Mouse (Mus musculus) intestine, postnatal 0 days (tissue): ENCODE measurements around the gene Kcnn1. TPM values are rescaled to one million over a fixed set of nuclear protein-coding genes. Genes with fewer than 3 reads are reported as not detected.
A peak's percentile ranks its signal among the peaks of the same experiment; 100 is the strongest.

ENCODE experiments used
- ATAC-seq: fragments of 200-750 bp; cut with Nextera tagmentation; 2 replicates; pipeline ENCODE4 v1.8.0; 2017; ENCODE audit warnings: mild to moderate bottlenecking, moderate TSS enrichment, moderate library complexity
- H3K27ac ChIP-seq: fragments of 300-500 bp; sonication (generic); 2 replicates; pipeline ENCODE4 v1.5.1; 2014; ENCODE audit warnings: mild to moderate bottlenecking, low read depth, low read length, moderate library complexity
- H3K27me3 ChIP-seq: fragments of 300-500 bp; sonication (generic); replicated peaks from 2 replicates; pipeline ENCODE4 v1.6.1; 2014; ENCODE audit warnings: low read length, mixed read lengths; ENCODE audit not compliant: control insufficient read depth, insufficient read depth
- H3K36me3 ChIP-seq: fragments of 300-500 bp; sonication (generic); 2 replicates; pipeline ENCODE4 v1.6.1; 2014; ENCODE audit warnings: mild to moderate bottlenecking, moderate library complexity; ENCODE audit not compliant: control insufficient read depth, insufficient read depth
- H3K4me1 ChIP-seq: fragments of 300-500 bp; sonication (generic); replicated peaks from 2 replicates; pipeline ENCODE4 v1.6.1; 2014; ENCODE audit warnings: antibody characterized with exemption, low read length, mixed read lengths; ENCODE audit not compliant: control insufficient read depth, insufficient read depth
- H3K4me2 ChIP-seq: fragments of 300-500 bp; sonication (generic); replicated peaks from 2 replicates; pipeline ENCODE4 v1.6.1; 2014; ENCODE audit warnings: low read depth, mild to moderate bottlenecking, moderate library complexity
- H3K4me3 ChIP-seq: fragments of 300-500 bp; sonication (generic); 2 replicates; pipeline ENCODE4 v1.5.1; 2014; ENCODE audit warnings: low read depth, low read length
- H3K9ac ChIP-seq: fragments of 300-500 bp; sonication (generic); 2 replicates; pipeline ENCODE4 v1.6.1; 2014; ENCODE audit warnings: mild to moderate bottlenecking, low read depth, low read length
- H3K9me3 ChIP-seq: fragments of 300-500 bp; sonication (generic); 2 replicates; pipeline ENCODE4 v1.6.1; 2016; ENCODE audit warnings: mixed run types; ENCODE audit not compliant: control insufficient read depth
- CTCF ChIP-seq: sonication (generic); IDR thresholded peaks from 2 replicates; pipeline ENCODE4 v1.5.1; 2016; ENCODE audit warnings: low read depth, mild to moderate bottlenecking, control low read depth, antibody characterized with exemption, moderate library complexity
- WGBS: fragments of 180-500 bp; shearing (Covaris S2); extraction: QIAGEN DNeasy Blood & Tissue Kit; methylation state at CpG from one replicate; pipeline ENCODE4 v1.1.7; 2014; 5-methylcytosine and 5-hydroxymethylcytosine counted together
- polyA plus RNA-seq: library from polyadenylated mRNA; unstranded; fragments of >200 nt; fragmentation: Nextera tagmentation; extraction: Ambion mirVana; gene quantifications from 2 replicates; pipeline ENCODE4 v1.2.1, GENCODE M21; 2015

The Kcnn1 gene
- polyA plus RNA-seq, 1 experiment from 2014 or later, result 0.30 TPM

DNA sequence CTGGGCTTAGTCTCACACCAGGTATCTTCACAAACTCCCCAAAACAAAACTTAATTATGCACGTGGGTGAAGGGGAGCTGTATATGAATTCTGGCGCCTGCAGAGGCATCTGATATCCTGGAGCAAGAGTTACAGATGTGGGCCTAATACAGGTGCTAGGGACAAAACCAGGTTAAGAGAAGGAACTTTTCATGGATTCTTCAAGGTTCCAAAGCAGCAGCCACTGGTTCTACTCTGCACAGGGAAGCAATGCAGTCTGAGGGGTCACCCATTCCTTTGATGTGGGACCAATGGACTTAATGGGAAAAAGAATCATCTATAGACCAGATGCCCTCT, 31.3 kb upstream of the Kcnn1 start:
- H3K36me3 ChIP-seq, result peaks cover 22% of the 10 kb centered on the region
- H3K4me3 ChIP-seq, result no peak overlapping the region
- 0 out of 2 replicates have a peak, but pooled peaks cover 3% of the 10 kb centered on the region for H3K4me1 ChIP-seq
- 61% methylated on average over 2 of the region's 2 CpGs for WGBS
- H3K27me3 ChIP-seq, result peaks cover 24% of the 10 kb centered on the region
- H3K9me3 ChIP-seq, result no peaks in the 10 kb centered on the region
- H3K27ac ChIP-seq, result no peak overlapping the region
- H3K9ac ChIP-seq, result no peak overlapping the region
- no peak for ATAC-seq
- TF ChIP-seq CTCF, result no peak
- no peak overlapping the region for H3K4me2 ChIP-seq

DNA sequence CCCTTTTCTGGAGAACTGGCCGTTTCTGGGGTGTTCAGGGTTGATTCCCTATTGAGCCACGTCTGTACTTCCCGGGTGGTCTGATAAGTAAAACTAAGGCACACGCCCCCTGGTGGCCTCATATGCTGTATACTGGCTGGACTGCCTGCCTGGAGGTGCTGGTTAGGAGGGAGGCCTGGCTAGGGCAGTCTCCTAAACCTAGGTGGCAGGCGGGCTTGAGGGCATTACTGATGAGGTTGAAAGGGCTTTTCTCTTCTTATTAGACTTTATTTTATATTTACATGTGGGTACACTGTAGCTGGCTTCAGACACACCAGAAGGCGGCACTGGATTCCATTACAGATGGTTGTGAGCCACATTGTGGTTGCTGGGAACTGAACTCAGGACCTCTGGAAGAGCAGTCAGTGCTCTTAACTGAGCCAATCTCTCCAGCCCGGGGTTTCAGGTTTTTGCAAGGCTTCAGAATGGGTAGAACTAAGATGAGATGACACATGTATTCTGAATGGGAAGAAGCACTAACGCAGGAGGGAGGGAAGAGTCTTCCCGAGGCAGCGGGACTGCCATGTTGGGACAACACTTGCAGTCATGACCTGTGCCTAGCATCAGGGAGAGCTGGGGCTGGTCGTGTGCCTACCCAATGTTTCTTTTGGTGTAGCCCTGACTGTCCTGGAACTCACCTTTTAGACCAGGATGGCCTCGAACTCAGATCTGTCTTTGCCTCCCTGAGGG, 30.8 kb upstream of the Kcnn1 start:
- no peaks in the 10 kb centered on the region for H3K9me3 ChIP-seq
- no peak for ATAC-seq
- H3K27me3 ChIP-seq, result peaks cover 24% of the 10 kb centered on the region
- H3K4me3 ChIP-seq, result no peak overlapping the region
- H3K9ac ChIP-seq, result no peak overlapping the region
- 0 out of 2 replicates have a peak, but pooled peaks cover 3% of the 10 kb centered on the region for H3K4me1 ChIP-seq
- H3K4me2 ChIP-seq, result no peak overlapping the region
- peaks cover 22% of the 10 kb centered on the region for H3K36me3 ChIP-seq
- peak; percentile 82 for TF ChIP-seq CTCF
- 37% methylated on average over 12 of the region's 12 CpGs for WGBS
- H3K27ac ChIP-seq, result no peak overlapping the region

DNA sequence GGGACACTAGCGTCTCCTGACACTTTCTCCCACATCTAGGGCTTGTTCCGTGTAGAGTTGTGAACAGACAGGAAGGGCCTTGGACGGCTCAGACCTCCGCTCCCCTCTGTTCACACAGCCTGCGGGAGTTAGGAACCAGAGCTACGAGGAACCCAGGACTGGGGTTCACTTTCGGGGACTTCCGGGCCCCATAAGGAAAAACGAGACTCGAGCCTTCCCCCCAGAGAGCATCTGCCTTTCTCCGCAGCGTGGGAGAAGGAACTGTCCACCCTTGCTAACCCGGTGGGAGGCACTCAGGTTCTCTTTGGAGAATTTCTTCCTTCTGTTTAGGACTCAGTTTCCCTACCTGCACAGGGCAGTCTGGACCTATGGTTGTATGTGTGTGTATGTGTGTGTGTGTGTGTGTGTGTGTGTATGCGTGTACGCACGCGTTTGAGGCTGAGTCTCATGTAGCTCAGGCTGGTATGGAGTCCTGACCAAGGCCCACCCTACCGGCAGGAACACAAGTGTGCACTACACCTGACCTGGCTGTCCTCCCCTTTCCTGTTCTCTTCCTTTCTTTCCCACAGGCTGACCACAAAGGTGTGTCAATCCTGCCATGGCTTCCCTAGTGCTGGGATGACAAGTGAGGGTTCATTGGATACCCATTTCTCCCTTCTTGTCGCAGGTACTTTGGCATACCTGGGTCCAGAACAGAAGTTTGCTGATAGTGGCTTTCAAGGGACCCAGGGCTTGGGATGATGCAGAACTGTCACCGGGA, 30.0 kb upstream of the Kcnn1 start:
- 0 out of 2 replicates have a peak, but pooled peaks cover 3% of the 10 kb centered on the region for H3K4me1 ChIP-seq
- peak overlapping the region; percentile 66 for H3K4me2 ChIP-seq
- ATAC-seq, result no peak
- H3K27ac ChIP-seq, result no peak overlapping the region
- H3K9ac ChIP-seq, result no peak overlapping the region
- peak overlapping the region; percentile 34 for H3K4me3 ChIP-seq
- no peaks in the 10 kb centered on the region for H3K9me3 ChIP-seq
- 29% methylated on average over 20 of the region's 20 CpGs for WGBS
- H3K36me3 ChIP-seq, result peaks cover 22% of the 10 kb centered on the region
- no peak for TF ChIP-seq CTCF
- H3K27me3 ChIP-seq, result peaks cover 24% of the 10 kb centered on the region

DNA sequence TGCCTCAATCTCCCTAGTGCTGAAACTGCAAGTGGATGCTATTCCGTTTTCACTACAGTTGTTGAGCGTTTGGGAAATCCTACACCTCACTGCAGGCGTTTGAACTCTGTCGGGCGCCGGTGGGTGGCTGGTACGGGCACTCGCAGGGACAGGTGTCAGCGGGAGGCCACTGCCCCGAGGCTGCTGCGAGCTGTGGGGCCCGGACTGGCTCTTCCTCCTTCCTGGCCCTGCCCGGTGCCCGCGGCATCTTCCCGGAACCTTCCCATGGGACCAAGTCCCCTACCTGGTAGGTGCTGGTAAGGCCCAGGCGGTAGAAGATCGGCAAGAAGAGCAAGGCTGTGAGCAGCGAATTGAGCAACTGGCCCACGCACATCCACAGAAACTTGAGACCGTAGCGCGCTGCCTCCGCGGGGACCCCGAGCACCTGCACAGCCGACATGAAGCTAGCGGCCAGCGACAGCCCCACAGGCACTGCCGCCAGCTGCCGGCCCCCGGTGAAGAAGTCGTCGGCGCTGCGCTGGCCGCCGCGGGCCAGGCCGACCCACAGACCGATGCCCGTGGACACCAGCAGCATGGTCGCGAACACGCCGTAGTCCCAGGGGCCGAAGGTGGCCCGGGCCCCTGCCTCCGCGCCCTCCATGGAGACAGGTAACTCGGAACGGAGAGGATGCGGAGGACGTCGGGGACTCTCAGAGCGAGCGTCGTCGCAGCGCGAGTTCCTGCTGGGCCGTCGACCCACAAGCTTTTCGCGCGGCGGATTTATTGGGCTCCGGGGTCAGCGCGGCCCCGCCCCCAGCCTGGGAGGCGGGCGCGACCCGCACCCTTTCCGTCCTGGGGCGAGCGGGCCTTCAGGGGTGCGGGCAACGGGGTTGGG, 29.2 kb upstream of the Kcnn1 start, which contains the start of gene Slc5a5:
TSS of gene Slc5a5 (minus strand) at position 736 of the 874 bp plus-strand sequence.
- H3K9ac ChIP-seq, result no peak within 1 kb of the TSS
- H3K4me3 ChIP-seq, result peak within 1 kb of the TSS; percentile 34
- no peak for ATAC-seq
- H3K4me2 ChIP-seq, result peak within 1 kb of the TSS; percentile 66
- no peaks in the 10 kb centered on the region for H3K9me3 ChIP-seq
- peaks cover 22% of the 10 kb centered on the region for H3K36me3 ChIP-seq
- 4% methylated on average over 78 of the region's 80 CpGs for WGBS
- 0 out of 2 replicates have a peak, but pooled peaks cover 3% of the 10 kb centered on the region for H3K4me1 ChIP-seq
- TF ChIP-seq CTCF, result no peak
- peaks cover 24% of the 10 kb centered on the region for H3K27me3 ChIP-seq
- H3K27ac ChIP-seq, result no peak within 1 kb of the TSS

DNA sequence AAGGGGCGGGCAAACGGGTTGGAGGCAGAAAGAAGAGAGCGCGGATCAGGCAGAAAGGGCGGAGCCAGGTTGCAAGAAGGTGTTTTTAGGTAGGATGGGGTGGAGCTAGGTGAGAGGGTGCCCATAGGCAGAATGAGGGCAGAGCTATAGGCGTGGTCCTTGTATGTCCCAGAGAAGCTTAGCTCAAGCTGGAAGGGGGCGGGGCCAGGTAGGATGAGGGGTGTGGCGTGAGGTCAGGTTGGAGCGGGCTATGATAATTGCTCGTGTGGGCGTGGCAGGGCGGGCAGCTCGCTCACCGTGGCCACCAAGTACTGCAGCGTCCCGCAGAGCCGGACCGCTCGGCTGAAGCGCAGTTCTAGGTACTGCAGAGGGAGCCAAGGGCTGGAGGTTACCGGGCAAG, 28.3 kb upstream of the Kcnn1 start:
- WGBS, result 8% methylated on average over 21 of the region's 21 CpGs
- Histone ChIP-seq H3K27ac (no peak overlapping the region), H3K9ac (no peak overlapping the region)

DNA sequence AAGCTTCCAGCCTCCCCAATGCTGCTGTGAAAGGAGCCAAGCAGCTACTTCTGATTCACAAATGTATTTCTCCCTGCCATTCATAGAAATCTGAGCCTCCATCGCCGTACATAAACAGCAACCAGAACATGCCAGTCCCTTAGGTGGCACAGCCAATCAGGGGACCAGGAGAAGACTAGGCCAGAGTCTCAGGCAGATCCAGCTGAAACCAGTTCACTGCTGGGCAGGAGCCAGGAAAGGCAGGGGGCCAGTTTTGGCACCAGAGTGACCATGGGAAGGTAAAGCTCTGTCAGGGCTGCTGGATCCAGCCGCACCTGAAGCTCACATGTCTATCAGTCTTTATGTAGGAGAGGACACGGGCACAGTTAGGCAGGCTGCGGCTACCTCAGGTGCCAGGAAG, 27.6 kb upstream of the Kcnn1 start:
- no peak for TF ChIP-seq CTCF
- no peak overlapping the region for H3K4me2 ChIP-seq
- WGBS, result 94% methylated on average over 5 of the region's 5 CpGs
- no peak overlapping the region for H3K4me3 ChIP-seq
- H3K27ac ChIP-seq, result no peak overlapping the region
- H3K9me3 ChIP-seq, result no peaks in the 10 kb centered on the region
- ATAC-seq, result no peak
- peaks cover 19% of the 10 kb centered on the region for H3K36me3 ChIP-seq
- H3K4me1 ChIP-seq, result 0 out of 2 replicates have a peak, but pooled peaks cover 3% of the 10 kb centered on the region
- peaks cover 24% of the 10 kb centered on the region for H3K27me3 ChIP-seq
- no peak overlapping the region for H3K9ac ChIP-seq

More for the DNA sequence above, 28.3 kb upstream of the Kcnn1 start:
- 0 out of 2 replicates have a peak, but pooled peaks cover 3% of the 10 kb centered on the region for H3K4me1 ChIP-seq
- peaks cover 22% of the 10 kb centered on the region for H3K36me3 ChIP-seq
- no peak for TF ChIP-seq CTCF
- H3K4me3 ChIP-seq, result peak overlapping the region; percentile 34
- H3K4me2 ChIP-seq, result peak overlapping the region; percentile 66
- H3K27me3 ChIP-seq, result peaks cover 24% of the 10 kb centered on the region
- ATAC-seq, result peak; percentile 81
- no peaks in the 10 kb centered on the region for H3K9me3 ChIP-seq
